Mouse (Mus musculus) bone marrow, adult 2 months (tissue): Measurements from ENCODE around the gene Wdr54.

ENCODE experiments used
- CTCF ChIP-seq: fragments of 200-500 bp; IDR thresholded peaks from 2 replicates; pipeline ENCODE4 v1.5.1; 2011; ENCODE audit warnings: low read length, control low read depth; ENCODE audit not compliant: control insufficient read depth, insufficient read depth
- POLR2A ChIP-seq: fragments of 200-500 bp; IDR thresholded peaks from 2 replicates; pipeline ENCODE4 v1.6.1; 2011; ENCODE audit warnings: low read depth, mild to moderate bottlenecking, control low read depth, low read length, borderline replicate concordance; ENCODE audit not compliant: control insufficient read depth

GRCm38 (mm10) chr6:83166243-83166630 is 10.0 kb upstream of the Wdr54 start:
- TF ChIP-seq POLR2A: no peak
- no peak for TF ChIP-seq CTCF
